Mouse (Mus musculus): ENCODE results near the gene Fam53b.
A peak's percentile ranks its signal among the peaks of the same experiment; 100 is the strongest.
"Not testable (repeated sequence)": the region's sequence is repeated elsewhere in the genome, so short reads cannot be mapped to it uniquely, and the experiment has no call there.

The Fam53b gene

GRCm38 (mm10) chr7:132682336-132682735, 131.3 kb downstream of the Fam53b start:
- no peak for DNase-seq (ENCODE audit: low spot score in 2 of 2)

GRCm38 (mm10) chr7:132681831-132682230, 131.9 kb downstream of the Fam53b start:
- no peak for DNase-seq (ENCODE audit: low spot score in 2 of 2)

GRCm38 (mm10) chr7:132681296-132681695, 132.4 kb downstream of the Fam53b start:
- peak in 1 of 2 experiments; percentile 51 for DNase-seq (ENCODE audit: low spot score in 2 of 2)

- no peak for DNase-seq (ENCODE audit: low spot score in 2 of 2)
These were observed 134.1 kb downstream of the Fam53b start for GRCm38 (mm10) chr7:132679549-132679948.

- no peak for DNase-seq (ENCODE audit: low spot score in 2 of 2)
These were observed 134.6 kb downstream of the Fam53b start for GRCm38 (mm10) chr7:132679117-132679516.

GRCm38 (mm10) chr7:132675922-132676321, 137.8 kb downstream of the Fam53b start:
- no peak for DNase-seq (ENCODE audit: low spot score in 2 of 2)

- peak; percentile 86 to 91 for DNase-seq (ENCODE audit: low spot score in 2 of 2)
These were observed 139.5 kb downstream of the Fam53b start for GRCm38 (mm10) chr7:132673931-132674755.

- DNase-seq (ENCODE audit: low spot score in 2 of 2): peak; percentile 87 to 91
These were observed 141.2 kb downstream of the Fam53b start for GRCm38 (mm10) chr7:132672481-132672959.

GRCm38 (mm10) chr7:132670863-132671165, 142.9 kb downstream of the Fam53b start:
- peak; percentile 84 to 86 for DNase-seq (ENCODE audit: low spot score in 2 of 2)

GRCm38 (mm10) chr7:132669999-132670862, 143.5 kb downstream of the Fam53b start:
- DNase-seq (ENCODE audit: low spot score in 2 of 2): peak; percentile 66 to 81

- peak; percentile 71 to 73 for DNase-seq (ENCODE audit: low spot score in 2 of 2)
These were observed 145.1 kb downstream of the Fam53b start for GRCm38 (mm10) chr7:132668604-132669003.

- DNase-seq (ENCODE audit: low spot score in 2 of 2): no peak
These were observed 147.2 kb downstream of the Fam53b start for GRCm38 (mm10) chr7:132666516-132666915.

- DNase-seq (ENCODE audit: low spot score in 2 of 2): no peak
These were observed 147.9 kb downstream of the Fam53b start for GRCm38 (mm10) chr7:132665664-132666382.

- DNase-seq (ENCODE audit: low spot score in 2 of 2): no peak
These were observed 148.9 kb downstream of the Fam53b start for GRCm38 (mm10) chr7:132664815-132665214.

- DNase-seq (ENCODE audit: low spot score in 2 of 2): not testable (repeated sequence)
These were observed 150.9 kb downstream of the Fam53b start for GRCm38 (mm10) chr7:132662831-132663230.
